Mouse (Mus musculus): ENCODE data around the gene Grip1.
A peak's percentile ranks its signal among the peaks of the same experiment; 100 is the strongest.

Gene Grip1

DNA sequence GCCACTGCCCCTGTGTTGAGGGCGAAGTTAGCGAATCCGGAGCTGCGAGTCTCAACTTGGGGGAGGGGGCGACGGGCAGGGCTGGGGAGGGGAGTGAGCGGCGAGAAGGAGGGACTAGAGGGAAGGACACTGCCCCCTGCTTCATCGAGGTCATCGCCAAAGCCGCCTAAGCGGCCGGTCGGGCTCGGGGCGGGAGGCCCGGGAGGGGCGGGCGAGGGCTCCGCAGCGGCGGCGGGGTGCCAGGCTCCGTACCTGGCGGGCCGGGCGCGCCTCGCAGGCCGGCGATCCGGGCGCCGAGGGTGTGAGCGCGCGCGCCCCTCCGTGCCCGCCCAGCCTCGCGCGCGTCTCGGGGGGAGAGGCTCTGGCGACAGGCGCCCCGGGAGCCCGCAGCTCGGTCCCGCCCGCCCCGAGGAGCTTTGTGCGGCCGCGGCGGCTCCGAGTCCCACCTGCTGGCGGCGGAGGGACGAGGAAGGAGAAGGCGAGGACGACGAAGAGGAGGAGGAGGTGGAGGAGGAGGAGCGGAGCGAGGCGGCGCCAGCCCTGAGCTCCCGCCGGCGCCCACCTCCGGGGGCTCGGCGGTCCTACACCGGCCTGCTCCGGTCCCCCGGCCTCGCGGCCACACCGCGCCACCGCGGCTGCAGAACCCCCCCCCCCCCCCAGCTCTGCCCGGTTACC is at the start of gene Grip1:
TSS of gene Grip1 (plus strand) at position 400 of the 675 bp plus-strand sequence.
- DNase-seq = peak; percentile 8 to 27

DNA sequence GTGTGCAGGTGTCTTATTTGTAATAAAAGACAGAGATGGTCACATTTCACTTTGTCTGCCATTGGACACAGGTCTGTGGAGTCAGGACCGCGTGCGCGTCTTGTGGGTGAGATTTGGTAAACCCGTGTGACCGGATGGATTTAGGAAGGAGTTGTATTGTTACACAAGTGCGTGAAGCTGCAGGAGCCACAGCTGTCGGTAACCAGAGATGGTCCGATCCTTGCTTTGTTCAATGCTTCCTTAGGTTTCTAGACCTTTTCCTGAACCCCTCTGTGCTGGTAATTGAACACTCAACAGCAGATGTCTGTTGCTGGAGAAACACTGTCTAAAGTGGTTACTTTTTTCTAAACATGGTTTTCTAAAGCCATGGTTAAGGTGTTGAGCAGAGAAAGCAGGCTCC is 48.5 kb upstream of the Grip1 start:
- no peak for DNase-seq

DNA sequence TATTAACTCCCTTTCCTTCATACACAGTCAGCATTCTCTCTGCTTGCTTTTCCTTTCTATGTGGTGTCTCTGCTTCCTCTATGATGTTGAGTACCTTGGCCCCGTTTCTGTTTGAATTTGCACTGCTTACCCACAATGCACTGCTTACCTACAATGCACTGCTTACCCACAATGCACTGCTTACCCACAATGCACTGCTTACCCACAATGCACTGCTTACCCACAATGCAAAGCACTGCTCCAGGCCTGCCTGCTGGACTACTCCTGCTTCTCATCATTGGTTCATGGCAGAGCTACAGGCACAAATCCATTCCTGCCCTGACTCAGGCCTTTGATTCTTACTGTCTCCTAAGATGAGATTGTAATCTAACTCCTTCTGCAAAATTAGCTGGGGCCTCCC is 48.0 kb upstream of the Grip1 start:
- DNase-seq = no peak

DNA sequence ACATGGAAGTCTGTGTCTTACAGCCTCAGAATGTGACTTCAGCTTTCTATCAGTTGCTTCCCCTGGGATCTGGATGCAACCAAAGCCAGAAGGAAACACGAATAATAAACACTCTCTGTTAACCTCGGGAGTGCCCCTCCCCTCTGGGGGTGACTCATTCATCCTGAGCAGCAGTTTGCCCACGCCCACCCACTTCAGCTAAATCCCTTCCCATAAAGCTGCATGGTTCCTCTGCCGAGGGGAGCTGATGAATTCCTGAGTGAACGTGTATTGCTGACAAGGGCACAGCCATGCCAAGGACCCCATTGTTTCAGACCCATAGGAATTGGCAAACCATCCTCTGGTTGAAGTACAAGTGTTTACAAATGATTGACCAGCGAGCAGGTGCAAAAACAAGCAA is 45.3 kb upstream of the Grip1 start:
- peak; percentile 23 to 28 for DNase-seq

DNA sequence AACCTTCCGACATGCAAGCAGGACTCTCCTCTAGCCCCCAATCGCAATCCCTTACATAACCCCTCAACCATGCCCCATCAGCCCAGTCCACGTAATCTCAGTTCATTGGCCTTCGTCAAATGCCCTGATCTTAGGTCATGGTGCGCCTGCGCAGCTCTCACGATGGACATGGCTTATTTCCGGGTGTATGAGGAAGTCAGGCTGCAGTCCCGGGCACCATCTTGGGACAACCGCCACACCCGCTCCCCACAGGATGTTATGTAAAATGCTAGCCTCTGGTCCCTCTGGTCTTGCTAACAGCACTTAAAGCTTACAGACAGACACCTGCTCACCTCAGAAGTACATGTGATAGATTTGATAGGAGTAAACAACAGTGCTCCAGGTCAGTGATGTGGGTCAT is 40.4 kb upstream of the Grip1 start:
- no peak for DNase-seq

DNA sequence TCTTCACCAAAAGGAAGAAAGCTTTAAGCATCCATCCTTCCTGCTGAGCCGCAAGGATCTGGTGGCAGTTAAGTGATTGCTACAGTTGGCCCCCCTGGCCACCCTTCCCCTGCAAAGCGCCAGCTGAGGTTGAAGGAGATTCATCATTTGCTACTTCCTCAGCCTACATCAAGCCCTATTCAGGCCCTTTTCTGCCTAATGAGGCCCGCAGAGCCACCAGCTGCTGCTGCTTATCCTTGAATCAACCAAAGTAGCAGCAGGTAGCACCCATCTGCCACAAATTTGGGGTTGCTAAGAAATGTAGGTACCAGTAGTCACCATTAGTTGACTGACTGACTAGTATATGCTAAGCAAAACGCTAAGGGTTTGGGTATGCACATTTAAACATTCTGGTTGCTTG is 38.5 kb upstream of the Grip1 start:
- no peak for DNase-seq

- no peak for DNase-seq
Observed at GRCm38 (mm10) chr10:119421418-119421817, 32.2 kb upstream of the Grip1 start.

GRCm38 (mm10) chr10:119423821-119424534 is 29.7 kb upstream of the Grip1 start:
- DNase-seq = no peak

DNA sequence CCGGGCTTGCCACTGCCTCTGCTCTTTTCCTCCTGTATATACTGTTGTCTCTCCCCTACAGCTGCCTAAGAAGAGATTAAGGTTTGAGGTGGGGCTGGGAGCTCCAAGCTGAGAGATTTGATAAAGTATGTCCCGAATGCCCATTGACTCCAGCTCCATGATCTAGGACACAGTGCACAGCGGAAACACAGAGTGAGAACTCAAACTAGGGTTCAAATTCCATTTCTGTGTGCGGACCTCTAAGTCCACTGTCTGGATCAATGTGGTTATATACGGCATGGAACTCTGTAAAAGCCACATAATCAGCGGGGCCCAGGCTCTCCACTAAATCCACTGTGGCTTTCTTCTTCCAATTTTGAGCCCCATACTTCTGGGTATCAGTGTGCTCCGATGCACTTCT is 26.0 kb upstream of the Grip1 start:
- no peak for DNase-seq

DNA sequence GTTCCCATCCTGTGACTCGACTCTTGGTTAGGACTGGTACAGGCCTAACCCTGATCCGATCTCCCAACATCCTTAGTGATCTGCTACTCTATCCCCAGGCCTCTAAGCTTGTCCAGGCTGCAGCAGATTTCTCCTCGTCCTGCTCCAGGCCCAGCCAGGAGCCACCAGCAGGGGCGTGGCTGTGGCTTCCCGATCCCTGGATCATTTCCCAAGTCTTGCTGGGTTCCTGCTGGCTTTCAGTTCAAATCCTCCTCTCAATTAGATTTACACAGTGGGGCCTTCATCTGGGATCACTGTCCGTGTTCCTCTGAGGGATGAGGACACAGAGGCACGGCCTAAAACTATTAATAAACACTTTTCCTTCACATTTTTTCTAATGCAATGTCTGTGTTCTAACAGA is 25.5 kb upstream of the Grip1 start:
- DNase-seq = no peak

DNA sequence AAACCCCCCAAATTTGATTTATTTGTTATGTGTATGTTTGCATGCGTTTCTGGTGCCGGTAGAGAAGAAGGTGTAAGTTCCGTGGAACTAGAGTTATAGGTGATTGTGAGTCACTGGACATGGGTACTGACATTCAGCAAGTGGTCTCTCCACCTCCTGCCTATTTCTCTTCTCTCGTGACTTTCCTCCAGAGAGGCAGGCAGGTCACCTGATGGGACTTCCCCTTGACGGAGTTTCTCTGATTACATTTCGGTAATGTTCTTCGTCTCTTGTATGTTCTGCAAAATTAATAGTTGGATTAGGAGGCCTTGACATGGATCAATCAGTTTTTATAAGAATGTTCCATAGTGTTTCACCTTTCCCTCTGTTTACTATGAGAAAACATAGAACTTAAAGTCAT is 23.4 kb upstream of the Grip1 start:
- DNase-seq = no peak

DNA sequence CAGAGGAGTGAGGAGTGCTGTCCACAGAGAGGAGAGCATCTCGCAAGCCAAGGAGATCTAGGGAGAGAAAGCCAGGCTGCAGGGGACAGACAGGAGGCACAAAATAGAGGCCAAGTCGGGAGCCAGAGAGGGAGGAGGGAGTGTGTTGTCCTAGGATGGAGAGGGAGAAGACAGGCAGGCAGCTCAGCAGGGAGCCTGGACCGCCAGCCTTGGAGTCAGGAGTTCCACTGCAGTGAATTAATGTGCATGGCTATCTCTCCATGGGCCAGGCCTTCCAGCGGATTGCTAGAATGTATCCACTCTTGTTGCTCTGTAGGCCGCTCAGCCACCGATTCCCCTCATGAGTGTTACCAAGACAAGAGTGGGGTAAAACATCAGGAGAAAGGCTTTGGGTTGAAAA is 21.8 kb upstream of the Grip1 start:
- DNase-seq = no peak

DNA sequence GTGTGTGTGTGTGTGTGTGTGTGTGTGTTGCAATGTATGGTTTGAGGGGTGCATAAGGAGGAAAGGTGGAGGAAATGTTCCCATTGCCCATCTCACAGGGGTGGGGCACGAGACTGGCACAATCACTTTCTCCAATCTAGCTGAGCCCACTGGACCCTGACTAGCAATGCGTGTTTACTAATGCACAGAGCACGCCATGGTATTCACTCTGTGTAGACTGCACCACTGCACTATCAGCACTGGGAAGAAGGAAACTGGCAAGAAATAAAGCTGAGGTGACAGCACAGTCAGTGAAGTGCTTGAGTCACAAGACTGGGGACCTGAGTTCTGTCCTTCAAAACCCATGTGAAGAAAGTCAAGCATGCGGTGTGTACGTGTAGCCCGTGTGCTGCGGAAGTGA is 17.8 kb upstream of the Grip1 start:
- DNase-seq = no peak

DNA sequence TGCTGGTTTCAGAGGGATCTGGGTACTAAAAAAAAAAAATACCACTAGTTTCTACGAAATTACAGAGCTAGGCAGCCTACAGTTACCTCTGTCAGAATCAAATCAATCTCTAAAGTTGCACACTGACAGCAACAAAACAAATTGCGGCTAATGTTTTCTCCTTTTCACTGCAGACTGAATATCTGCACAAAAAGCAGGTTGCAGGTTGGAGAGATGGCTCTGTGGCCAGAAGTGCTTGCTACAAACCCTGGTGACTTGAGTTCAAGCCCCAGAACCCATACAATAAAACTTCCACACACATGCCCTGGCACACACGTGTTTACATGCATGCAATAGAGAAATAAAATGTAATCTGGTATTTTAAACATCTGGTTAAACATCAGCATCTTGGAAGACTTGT is 16.3 kb upstream of the Grip1 start:
- no peak for DNase-seq

DNA sequence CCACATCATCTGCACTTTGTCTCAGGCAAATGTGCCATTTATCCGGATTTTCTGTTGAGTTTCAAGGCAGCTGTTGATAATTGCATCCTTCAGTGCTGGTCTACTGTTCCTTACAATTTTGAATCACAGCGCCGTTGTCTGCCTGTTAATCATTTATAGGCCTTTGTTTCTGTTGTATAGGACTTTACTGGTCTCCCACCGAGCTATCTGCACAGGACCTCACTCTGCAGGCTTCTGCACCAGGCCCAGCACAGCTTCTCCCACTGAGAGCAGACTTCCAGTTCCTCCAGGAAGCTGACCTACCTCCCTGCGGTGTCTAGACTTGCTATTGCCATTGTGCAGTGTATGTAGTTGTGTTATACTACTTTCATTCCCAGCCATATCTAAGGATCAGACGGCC is 11.9 kb upstream of the Grip1 start:
- no peak for DNase-seq

GRCm38 (mm10) chr10:119447392-119447914 is 6.2 kb upstream of the Grip1 start:
- DNase-seq = no peak

- DNase-seq = no peak
Observed at GRCm38 (mm10) chr10:119447930-119448329, 5.7 kb upstream of the Grip1 start.

DNA sequence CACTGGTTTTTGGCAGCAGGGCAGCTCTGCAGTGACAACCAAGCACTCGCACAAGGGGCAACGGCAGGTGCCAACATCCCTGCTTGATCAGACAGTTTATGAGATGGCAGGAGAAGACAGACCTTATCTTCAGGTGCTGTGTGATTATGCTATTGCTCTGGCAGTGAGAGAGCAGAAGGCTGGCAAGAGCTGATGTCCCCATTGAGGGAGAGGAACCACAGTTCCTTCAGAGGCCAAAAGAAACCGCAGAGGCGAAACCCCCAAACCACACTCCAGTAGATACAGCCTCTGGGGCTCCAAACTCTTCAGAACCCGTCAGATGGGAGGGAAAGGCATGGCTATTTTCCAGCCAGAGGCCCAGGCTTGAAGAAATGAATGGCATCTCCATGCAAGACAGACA is 932 bp upstream of the Grip1 start:
- no peak for DNase-seq

- peak; percentile 13 to 23 for DNase-seq
Observed at GRCm38 (mm10) chr10:119454106-119454667, 557 bp downstream of the Grip1 start.

GRCm38 (mm10) chr10:119454668-119455542 is 1.3 kb downstream of the Grip1 start:
- DNase-seq = peak in 1 of 2 experiments; percentile 4

- no peak for DNase-seq
Observed at GRCm38 (mm10) chr10:119455543-119455940, 1.9 kb downstream of the Grip1 start.

- no peak for DNase-seq
Observed at GRCm38 (mm10) chr10:119457121-119457520, 3.5 kb downstream of the Grip1 start.

- no peak for DNase-seq
Observed at GRCm38 (mm10) chr10:119458991-119459390, 5.4 kb downstream of the Grip1 start.

Data from B cell, adult 2 months (primary cell).